Mouse (Mus musculus) monocyte, adult 59 days (primary cell): ENCODE measurements around the gene Fcrl5. TPM values are rescaled to one million over a fixed set of nuclear protein-coding genes. Genes with fewer than 3 reads are reported as not detected.

ENCODE experiments used
- total RNA-seq, 2 experiments: library from RNA; stranded (reverse); gene quantifications; one replicate each; pipeline ENCODE4 v1.2.4; 2023

Gene Fcrl5
- under 1 TPM; 0.31 to 0.58 TPM for total RNA-seq

DNA sequence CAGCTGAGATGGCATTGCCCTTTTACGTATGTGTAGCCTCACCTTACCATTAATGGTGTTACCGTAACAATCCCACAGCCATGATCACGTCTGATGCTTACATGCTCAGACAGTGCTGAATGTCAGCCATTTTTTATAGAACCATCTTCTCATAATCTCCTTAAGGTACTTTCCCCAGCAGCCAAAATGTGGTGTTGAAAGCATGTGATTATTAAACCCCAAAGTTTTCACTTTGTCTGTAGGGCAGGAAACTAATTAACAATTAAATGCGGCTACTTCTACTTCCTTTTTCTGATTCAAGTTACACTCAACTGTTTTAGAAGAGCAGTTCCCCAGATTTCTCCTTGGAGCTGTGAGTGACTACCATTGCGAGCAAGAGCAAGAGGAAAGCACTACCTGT, at the start of gene Fcrl5:
Fcrl5 (plus strand) TSS at position 295 of the 400 bp plus-strand sequence.

DNA sequence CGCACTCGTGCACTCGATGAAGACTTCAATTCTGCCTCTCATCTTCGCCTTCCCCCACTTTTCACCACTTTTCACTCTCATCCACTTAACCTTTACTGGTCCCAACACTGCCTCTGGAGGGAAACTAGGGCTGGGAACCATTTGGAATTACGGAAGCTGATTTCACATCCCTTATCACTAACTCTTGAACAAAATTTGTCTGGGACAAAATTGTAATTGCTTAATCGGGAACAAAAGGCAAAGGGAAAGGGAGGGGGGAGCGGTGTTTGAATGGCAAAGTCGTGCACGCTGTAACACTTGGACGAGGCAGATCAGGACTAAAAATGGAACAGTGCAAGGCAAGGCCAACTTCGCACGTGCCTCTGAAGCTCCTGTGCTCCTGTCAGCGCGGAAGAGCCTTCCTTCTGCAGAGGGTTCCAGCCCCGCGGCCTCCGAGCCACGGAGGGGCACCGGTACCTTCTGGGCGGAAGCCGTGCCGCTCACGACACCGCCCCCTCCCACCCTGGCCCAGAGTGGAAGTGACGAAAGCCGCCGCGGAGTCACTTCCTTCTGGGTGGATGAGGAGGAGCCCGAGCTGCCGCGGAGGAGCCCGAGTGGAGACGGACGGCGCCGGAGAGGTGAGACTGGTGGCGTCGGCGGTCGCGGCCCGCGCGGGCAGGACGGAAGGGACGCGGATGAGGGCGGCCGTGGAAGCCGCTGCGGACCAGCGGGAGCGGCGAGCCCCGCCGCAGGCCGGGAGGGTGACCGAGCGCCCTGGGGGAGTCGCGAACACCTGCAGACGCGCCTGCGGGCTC, 89.7 kb downstream of the Fcrl5 start, which contains the start of gene Etv3:
Etv3 (plus strand) TSS at position 365 of the 794 bp plus-strand sequence.

Other genes starting within 250 kb of the Fcrl5 start
- not detected for gene Fcrls, start 172.0 kb upstream of the Fcrl5 start, total RNA-seq
- 100 to 1,000 TPM in 1 of 2 experiments, 10 to 100 TPM in 1; 99.3 to 108 TPM for gene Cd5l, start 77.9 kb upstream of the Fcrl5 start, total RNA-seq
- 10 to 100 TPM; 19.2 to 28.8 TPM for gene Fcrl1, start 59.4 kb upstream of the Fcrl5 start, total RNA-seq
- gene Etv3, start 89.6 kb downstream of the Fcrl5 start, total RNA-seq, result 10 to 100 TPM; 65.0 to 70.3 TPM
- 10 to 100 TPM; 34.2 TPM for gene Arhgef11, start 181.8 kb downstream of the Fcrl5 start, total RNA-seq